Mouse (Mus musculus) spleen, postnatal 4 days (tissue): ENCODE results near the gene Olfr307.
"Not testable (repeated sequence)": the region's sequence is repeated elsewhere in the genome, so short reads cannot be mapped to it uniquely, and the experiment has no call there.

Experiments used
- DNase-seq, 2 experiments: peaks; one replicate each; pipeline ENCODE4 v3.0.0; 2022; ENCODE audit warnings: low spot score in 2 of 2

Gene Olfr307

GRCm38 (mm10) chr7:86337486-86337885 is at the start of gene Olfr307:
TSS of gene Olfr307 (minus strand) at chr7:86337586.
- DNase-seq, result no peak

GRCm38 (mm10) chr7:86386558-86386957 is 49.2 kb upstream of the Olfr307 start, which contains the start of gene Olfr304:
TSS of gene Olfr304 (minus strand) at chr7:86386658.
- no peak for DNase-seq

DNA sequence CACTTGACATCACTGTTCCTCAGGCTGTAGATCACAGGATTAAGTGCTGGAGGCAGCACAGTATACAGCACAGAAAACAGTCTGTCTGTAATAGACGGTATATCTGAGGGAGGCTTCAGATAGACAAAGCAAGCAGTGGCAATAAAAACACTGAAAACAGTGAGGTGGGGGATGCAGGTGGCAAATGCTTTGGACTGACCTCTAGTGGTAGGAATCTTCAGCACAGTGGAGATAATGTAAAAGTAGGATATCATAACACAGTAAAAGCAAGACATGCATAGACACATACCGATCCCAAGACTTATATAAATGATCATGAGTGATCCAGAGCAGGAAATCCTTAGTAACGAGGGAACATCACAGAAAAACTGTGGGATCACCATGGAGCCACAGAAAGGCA is 48.4 kb upstream of the Olfr307 start:
- no peak for DNase-seq

- DNase-seq, result no peak
These were observed 29.4 kb upstream of the Olfr307 start, which contains the start of gene Olfr305 for GRCm38 (mm10) chr7:86366828-86367227. TSS of gene Olfr305 (minus strand) at chr7:86366928.

GRCm38 (mm10) chr7:86346296-86346695 is 8.9 kb upstream of the Olfr307 start:
- DNase-seq, result not testable (repeated sequence)

- no peak for DNase-seq
These were observed 6.9 kb upstream of the Olfr307 start for GRCm38 (mm10) chr7:86344253-86344652.

GRCm38 (mm10) chr7:86342881-86343565 is 5.6 kb upstream of the Olfr307 start:
- no peak for DNase-seq

- DNase-seq, result no peak
These were observed 11.9 kb downstream of the Olfr307 start, which contains the start of gene Olfr308 for GRCm38 (mm10) chr7:86325530-86325929. TSS of gene Olfr308 (minus strand) at chr7:86325630.

GRCm38 (mm10) chr7:86321323-86321722 is 16.1 kb downstream of the Olfr307 start:
- no peak for DNase-seq

DNA sequence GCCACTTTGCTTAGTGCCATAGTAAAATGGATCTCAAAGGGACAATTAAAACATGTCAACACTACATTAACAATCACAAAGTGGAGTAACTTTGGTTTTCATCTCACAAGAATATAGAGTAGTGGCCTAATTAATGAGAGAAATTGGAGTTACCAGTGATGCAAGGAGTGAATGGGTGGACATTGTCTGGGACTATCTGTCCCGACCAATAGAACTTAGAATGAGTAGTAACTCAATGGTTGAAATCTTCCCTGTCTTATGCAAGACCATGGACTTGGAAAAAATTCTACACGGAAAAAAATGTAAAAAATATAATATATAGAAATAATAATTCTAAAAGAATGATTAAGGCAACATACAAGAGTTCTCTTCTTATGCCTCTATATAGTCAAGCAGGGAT is 23.8 kb downstream of the Olfr307 start, which contains the start of gene Olfr309:
TSS of gene Olfr309 (minus strand) at position 101 of the 400 bp plus-strand sequence.
- DNase-seq, result no peak
